Mouse (Mus musculus) MEL (cell line): ENCODE results near the gene Olfr1191-ps1. TPM values are rescaled to one million over a fixed set of nuclear protein-coding genes. Genes with fewer than 3 reads are reported as not detected.

Experiments
- DNase-seq: peaks from one replicate; pipeline ENCODE4 v3.0.0; 2011; ENCODE audit warnings: low read depth, low spot score
- H3K27ac ChIP-seq: 2 replicates; pipeline ENCODE4 v1.5.1; 2012; ENCODE audit warnings: low read depth, mild to moderate bottlenecking, control low read depth, low read length, moderate library complexity; ENCODE audit not compliant: control insufficient read depth
- H3K27me3 ChIP-seq, 2 experiments: fragments of 150-350 bp in 1 of 2; sonication (generic) in 1 of 2; 2 replicates each; pipeline ENCODE4 v1.6.1; 2012; ENCODE audit warnings: low read length in 2 of 2, mild to moderate bottlenecking in 2 of 2, improper control_type of control experiment in 1 of 2, moderate library complexity in 1 of 2; ENCODE audit not compliant: insufficient read depth in 2 of 2, control insufficient read depth in 1 of 2
- H3K36me3 ChIP-seq, 2 experiments: 2 replicates each; pipeline ENCODE4 v1.6.1; 2012 to 2014; ENCODE audit warnings: low read length in 2 of 2, improper control_type of control experiment in 1 of 2, inconsistent platforms in 1 of 2, mild to moderate bottlenecking in 1 of 2; ENCODE audit not compliant: insufficient read depth in 2 of 2, control insufficient read depth in 1 of 2
- H3K4me1 ChIP-seq, 2 experiments: fragments of 150-350 bp in 1 of 2; sonication (generic) in 1 of 2; 2 replicates each; pipeline ENCODE4 v1.6.1; 2012; ENCODE audit warnings: low read length in 2 of 2, improper control_type of control experiment in 1 of 2, mild to moderate bottlenecking in 1 of 2; ENCODE audit not compliant: insufficient read depth in 2 of 2, control insufficient read depth in 1 of 2
- H3K4me3 ChIP-seq, 2 experiments: fragments of 150-350 bp in 1 of 2; sonication (generic) in 1 of 2; 2 replicates each; pipeline ENCODE4 v1.5.1; 2012; ENCODE audit warnings: low read depth in 2 of 2, low read length in 2 of 2, mild to moderate bottlenecking in 2 of 2, moderate library complexity in 2 of 2, control low read depth in 1 of 2, improper control_type of control experiment in 1 of 2; ENCODE audit not compliant: control insufficient read depth in 1 of 2, insufficient read depth in 1 of 2
- H3K79me2 ChIP-seq: 2 replicates; pipeline ENCODE4 v1.6.1; 2012; ENCODE audit warnings: mild to moderate bottlenecking, low read length, moderate library complexity; ENCODE audit not compliant: control insufficient read depth, poor library complexity, insufficient read depth
- H3K9ac ChIP-seq: 2 replicates; pipeline ENCODE4 v1.6.1; 2012; ENCODE audit warnings: low read depth, mild to moderate bottlenecking, control low read depth, low read length, moderate library complexity; ENCODE audit not compliant: control insufficient read depth, poor library complexity, severe bottlenecking
- H3K9me3 ChIP-seq: fragments of 150-350 bp; sonication (generic); replicated peaks from 2 replicates; pipeline ENCODE4 v1.6.1; 2012; ENCODE audit warnings: mild to moderate bottlenecking, low read length, improper control_type of control experiment, moderate library complexity; ENCODE audit not compliant: insufficient read depth
- BHLHE40 ChIP-seq: IDR thresholded peaks from 2 replicates; pipeline ENCODE4 v1.6.1; 2012; ENCODE audit warnings: low read depth, mild to moderate bottlenecking, inconsistent platforms, low read length, improper control_type of control experiment, borderline replicate concordance
- CTCF ChIP-seq, 3 experiments: IDR thresholded peaks in 2 of 3; conservative IDR thresholded peaks in 1 of 3; 2 replicates each; pipeline ENCODE4 v1.5.1; 2011 to 2012; ENCODE audit warnings: low read length in 3 of 3, low read depth in 2 of 3, mild to moderate bottlenecking in 2 of 3, improper control_type of control experiment in 1 of 3, inconsistent platforms in 1 of 3, mixed read lengths in 1 of 3, moderate library complexity in 1 of 3; ENCODE audit not compliant: control insufficient read depth in 1 of 3, insufficient read depth in 1 of 3, poor library complexity in 1 of 3, severe bottlenecking in 1 of 3
- ELF1 ChIP-seq: IDR thresholded peaks from 2 replicates; pipeline ENCODE4 v1.6.1; 2014; ENCODE audit warnings: low read depth, mild to moderate bottlenecking, inconsistent platforms, low read length, improper control_type of control experiment, moderate library complexity
- EP300 ChIP-seq, 2 experiments: IDR thresholded peaks; 2 replicates each; pipeline ENCODE4 v1.6.1; 2011; ENCODE audit warnings: improper control_type of control experiment in 2 of 2, low read length in 2 of 2, low read depth in 1 of 2, mild to moderate bottlenecking in 1 of 2
- GABPA ChIP-seq: IDR thresholded peaks from 2 replicates; pipeline ENCODE4 v1.6.1; 2012; ENCODE audit warnings: low read depth, mild to moderate bottlenecking, inconsistent platforms, low read length, improper control_type of control experiment, moderate library complexity
- HCFC1 ChIP-seq: IDR thresholded peaks from 2 replicates; pipeline ENCODE4 v1.6.1; 2012; ENCODE audit warnings: low read depth, mild to moderate bottlenecking, inconsistent platforms, low read length, improper control_type of control experiment, moderate library complexity
- MAFK ChIP-seq: IDR thresholded peaks from 2 replicates; pipeline ENCODE4 v1.6.1; 2011; ENCODE audit warnings: low read depth, mild to moderate bottlenecking, low read length, improper control_type of control experiment, borderline replicate concordance
- MXI1 ChIP-seq: IDR thresholded peaks from 2 replicates; pipeline ENCODE4 v1.6.1; 2011; ENCODE audit warnings: mild to moderate bottlenecking, low read depth, low read length, improper control_type of control experiment
- NELFE ChIP-seq: IDR thresholded peaks from 2 replicates; pipeline ENCODE4 v1.6.1; 2011; ENCODE audit warnings: low read depth, low read length, improper control_type of control experiment
- POLR2AphosphoS2 ChIP-seq: IDR thresholded peaks from 2 replicates; pipeline ENCODE4 v1.6.1; 2011; ENCODE audit warnings: low read length, improper control_type of control experiment
- POLR2AphosphoS5 ChIP-seq: IDR thresholded peaks from 2 replicates; pipeline ENCODE4 v1.6.1; 2012; ENCODE audit warnings: low read depth, borderline replicate concordance, mild to moderate bottlenecking, inconsistent platforms, low read length, moderate library complexity, mixed read lengths
- RAD21 ChIP-seq: IDR thresholded peaks from 2 replicates; pipeline ENCODE4 v1.6.1; 2011; ENCODE audit warnings: mild to moderate bottlenecking, low read depth, low read length, improper control_type of control experiment
- TCF12 ChIP-seq: IDR thresholded peaks from 2 replicates; pipeline ENCODE4 v1.6.1; 2014; ENCODE audit warnings: low read depth, mild to moderate bottlenecking, inconsistent platforms, low read length, improper control_type of control experiment, moderate library complexity
- ZNF384 ChIP-seq: IDR thresholded peaks from 2 replicates; pipeline ENCODE4 v1.6.1; 2012; ENCODE audit warnings: low read depth, mild to moderate bottlenecking, inconsistent platforms, low read length, improper control_type of control experiment
- polyA plus RNA-seq, 2 experiments: library from polyadenylated mRNA; stranded (reverse) in 1 of 2; unstranded in 1 of 2; fragments of >175 nt in 1 of 2; fragments of >200 nt in 1 of 2; gene quantifications; 2 replicates each; pipeline versions ENCODE4 v1.2.1 to v1.2.4; 2012; ENCODE audit warnings: low replicate concordance in 2 of 2, low read depth in 1 of 2; ENCODE audit not compliant: insufficient read length in 2 of 2, insufficient read depth in 1 of 2, missing spikeins in 1 of 2
- total RNA-seq: library from RNA; depleted of rRNA; stranded (reverse); fragments of 300-350 nt; gene quantifications from 2 replicates; pipeline ENCODE4 v1.2.3, GENCODE M21; 2012; rRNA removed

The Olfr1191-ps1 gene
- total and polyA plus RNA-seq, 3 experiments, result not detected

DNA sequence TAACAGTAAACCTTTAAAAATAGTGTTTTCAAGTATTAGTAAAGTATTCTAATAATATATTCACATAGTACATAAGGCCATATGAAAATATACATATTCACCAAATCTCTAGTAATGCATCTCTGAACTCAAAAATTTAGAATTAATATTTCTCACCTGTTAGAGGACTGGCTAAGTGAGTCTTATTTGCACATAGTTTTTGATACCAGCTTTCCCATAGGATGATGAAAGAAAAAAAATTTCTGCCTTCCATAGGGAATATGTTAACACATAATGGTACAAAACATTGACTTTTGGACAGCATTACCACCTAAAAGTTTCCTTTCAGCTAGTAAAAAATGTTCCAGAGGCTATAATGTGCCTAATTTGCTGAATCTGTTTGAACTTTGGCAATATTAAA, 48.7 kb downstream of the Olfr1191-ps1 start, which contains the start of gene Olfr1195:
Gene Olfr1195 (minus strand): TSS at position 101 of the 400 bp plus-strand sequence.
- Histone ChIP-seq H3K79me2 (no peaks in the 10 kb centered on the region), H3K4me3 (no peak within 1 kb of the TSS), H3K27me3 (no peaks in the 10 kb centered on the region), H3K4me1 (no peaks in the 10 kb centered on the region), H3K27ac (no peak within 1 kb of the TSS), H3K9me3 (no peaks in the 10 kb centered on the region), H3K36me3 (no peaks in the 10 kb centered on the region), H3K9ac (no peak within 1 kb of the TSS)
- no peak for TF ChIP-seq EP300 (IDR thresholded peaks at IDR 0.05; ENCODE audit: low read depth in 1 of 2, low read length in 2 of 2)
- TF ChIP-seq NELFE, result no peak
- TF ChIP-seq ZNF384, result no peak
- no peak for TF ChIP-seq RAD21
- TF ChIP-seq ELF1, result no peak
- no peak for TF ChIP-seq CTCF (IDR thresholded peaks at IDR 0.05 in 2 of 3, conservative IDR thresholded peaks at IDR 0.05 in 1 of 3; ENCODE audit: control insufficient read depth in 1 of 3, insufficient read depth in 1 of 3, low read depth in 2 of 3, low read length in 3 of 3, poor library complexity in 1 of 3, severe bottlenecking in 1 of 3)
- TF ChIP-seq POLR2AphosphoS2, result no peak
- no peak for TF ChIP-seq MAFK
- no peak for TF ChIP-seq BHLHE40
- TF ChIP-seq MXI1, result no peak
- no peak for TF ChIP-seq TCF12
- no peak for TF ChIP-seq GABPA
- TF ChIP-seq HCFC1, result no peak
- no peak for TF ChIP-seq POLR2AphosphoS5
- DNase-seq, result no peak

Other genes with a start within 250 kb of the Olfr1191-ps1 start
- not detected in 2 replicates for gene Olfr1179, start 234.1 kb upstream of the Olfr1191-ps1 start, total RNA-seq
- not detected for gene Olfr1179, start 234.1 kb upstream of the Olfr1191-ps1 start, polyA plus RNA-seq
- gene Olfr1180, start 221.4 kb upstream of the Olfr1191-ps1 start, total RNA-seq, result not detected in 2 replicates
- not detected for gene Olfr1180, start 221.4 kb upstream of the Olfr1191-ps1 start, polyA plus RNA-seq
- not detected in 2 replicates for gene Olfr1181, start 214.4 kb upstream of the Olfr1191-ps1 start, total RNA-seq
- gene Olfr1181, start 214.4 kb upstream of the Olfr1191-ps1 start, polyA plus RNA-seq, result not detected
- gene Gm13757, start 191.4 kb upstream of the Olfr1191-ps1 start, total RNA-seq, result not detected in 2 replicates
- not detected for gene Gm13757, start 191.4 kb upstream of the Olfr1191-ps1 start, polyA plus RNA-seq
- gene Olfr1183, start 185.7 kb upstream of the Olfr1191-ps1 start, total RNA-seq, result not detected in 2 replicates
- under 1 TPM in 1 of 2 experiments, not detected in 1; 0.01 TPM for gene Olfr1183, start 185.7 kb upstream of the Olfr1191-ps1 start, polyA plus RNA-seq
- gene Olfr1184, start 156.9 kb upstream of the Olfr1191-ps1 start, total RNA-seq, result not detected in 2 replicates
- gene Olfr1184, start 156.9 kb upstream of the Olfr1191-ps1 start, polyA plus RNA-seq, result not detected
- not detected in 2 replicates for gene Olfr1185-ps1, start 147.2 kb upstream of the Olfr1191-ps1 start, total RNA-seq
- not detected for gene Olfr1185-ps1, start 147.2 kb upstream of the Olfr1191-ps1 start, polyA plus RNA-seq
- gene Olfr1186, start 122.0 kb upstream of the Olfr1191-ps1 start, total RNA-seq, result not detected in 2 replicates
- not detected for gene Olfr1186, start 122.0 kb upstream of the Olfr1191-ps1 start, polyA plus RNA-seq
- gene Olfr1188, start 83.6 kb upstream of the Olfr1191-ps1 start, total RNA-seq, result not detected in 2 replicates
- gene Olfr1188, start 83.6 kb upstream of the Olfr1191-ps1 start, polyA plus RNA-seq, result not detected
- not detected in 2 replicates for gene Olfr1189, start 54.1 kb upstream of the Olfr1191-ps1 start, total RNA-seq
- not detected for gene Olfr1189, start 54.1 kb upstream of the Olfr1191-ps1 start, polyA plus RNA-seq
- gene Olfr1192-ps1, start 8.0 kb downstream of the Olfr1191-ps1 start, total RNA-seq, result not detected in 2 replicates
- gene Olfr1192-ps1, start 8.0 kb downstream of the Olfr1191-ps1 start, polyA plus RNA-seq, result not detected
- gene Olfr1193, start 35.1 kb downstream of the Olfr1191-ps1 start, total RNA-seq, result not detected in 2 replicates
- gene Olfr1193, start 35.1 kb downstream of the Olfr1191-ps1 start, polyA plus RNA-seq, result not detected
- gene Olfr1195, start 48.6 kb downstream of the Olfr1191-ps1 start, total RNA-seq, result not detected in 2 replicates
- gene Olfr1195, start 48.6 kb downstream of the Olfr1191-ps1 start, polyA plus RNA-seq, result not detected
- gene Olfr1196, start 64.1 kb downstream of the Olfr1191-ps1 start, total RNA-seq, result not detected in 2 replicates
- gene Olfr1196, start 64.1 kb downstream of the Olfr1191-ps1 start, polyA plus RNA-seq, result not detected
- not detected in 2 replicates for gene Olfr1197, start 91.8 kb downstream of the Olfr1191-ps1 start, total RNA-seq
- not detected for gene Olfr1197, start 91.8 kb downstream of the Olfr1191-ps1 start, polyA plus RNA-seq
- gene Olfr1198, start 110.8 kb downstream of the Olfr1191-ps1 start, total RNA-seq, result not detected in 2 replicates
- not detected for gene Olfr1198, start 110.8 kb downstream of the Olfr1191-ps1 start, polyA plus RNA-seq
- gene Olfr1199, start 119.9 kb downstream of the Olfr1191-ps1 start, total RNA-seq, result not detected in 2 replicates
- gene Olfr1199, start 119.9 kb downstream of the Olfr1191-ps1 start, polyA plus RNA-seq, result not detected
- not detected in 2 replicates for gene Olfr1200, start 129.9 kb downstream of the Olfr1191-ps1 start, total RNA-seq
- gene Olfr1200, start 129.9 kb downstream of the Olfr1191-ps1 start, polyA plus RNA-seq, result not detected
- gene Olfr1201, start 152.5 kb downstream of the Olfr1191-ps1 start, total RNA-seq, result not detected in 2 replicates
- gene Olfr1201, start 152.5 kb downstream of the Olfr1191-ps1 start, polyA plus RNA-seq, result not detected
- not detected in 2 replicates for gene Olfr1202, start 174.0 kb downstream of the Olfr1191-ps1 start, total RNA-seq
- gene Olfr1202, start 174.0 kb downstream of the Olfr1191-ps1 start, polyA plus RNA-seq, result not detected
- not detected in 2 replicates for gene Olfr1205, start 189.2 kb downstream of the Olfr1191-ps1 start, total RNA-seq
- gene Olfr1205, start 189.2 kb downstream of the Olfr1191-ps1 start, polyA plus RNA-seq, result not detected
- gene Olfr1204, start 208.8 kb downstream of the Olfr1191-ps1 start, total RNA-seq, result not detected in 2 replicates
- gene Olfr1204, start 208.8 kb downstream of the Olfr1191-ps1 start, polyA plus RNA-seq, result not detected
- not detected in 2 replicates for gene Olfr1206, start 222.7 kb downstream of the Olfr1191-ps1 start, total RNA-seq
- gene Olfr1206, start 222.7 kb downstream of the Olfr1191-ps1 start, polyA plus RNA-seq, result not detected